Mouse (Mus musculus) megakaryocyte, embryonic 14.5 days (primary cell): Measurements from ENCODE around the gene Cd164.

ENCODE experiments used
- FLI1 ChIP-seq: IDR thresholded peaks from 2 replicates; pipeline ENCODE4 v1.6.1; 2012; ENCODE audit warnings: low read length, inconsistent platforms, mixed read lengths
- GATA1 ChIP-seq: IDR thresholded peaks from 3 replicates; pipeline ENCODE4 v1.6.1; 2012; ENCODE audit warnings: mixed read lengths, low read length, inconsistent platforms, borderline replicate concordance

DNA sequence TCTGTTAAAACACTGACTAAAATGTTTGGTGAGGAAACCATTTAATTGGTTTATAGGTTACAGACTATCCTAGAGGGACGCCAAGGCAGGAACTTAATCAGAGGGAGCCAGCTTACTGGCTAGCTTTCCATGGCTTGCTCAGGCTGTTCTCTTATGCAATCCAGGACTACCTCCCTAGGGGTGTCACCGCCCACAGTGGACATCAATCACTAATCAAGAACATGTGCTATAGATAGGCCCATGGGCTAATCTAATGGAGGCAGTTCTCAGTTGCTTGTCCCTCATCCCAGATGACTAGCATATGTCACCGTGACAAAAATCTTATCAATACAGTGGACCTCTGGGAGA lies 18.7 kb downstream of the Cd164 start:
- TF ChIP-seq GATA1 (no peak), FLI1 (no peak)
